Mouse (Mus musculus) brain, embryonic 18.5 days (tissue): ENCODE measurements at regions not wholly inside any gene's neighbourhood (a gene's known extent, or its start where the extent isn't known, plus 50 kb on each side); places are given as distances from the start of the nearest gene placed in this dataset.
A peak's percentile ranks its signal among the peaks of the same experiment; 100 is the strongest.

ENCODE experiments used
- DNase-seq: peaks from one replicate; pipeline ENCODE4 v3.0.0-alpha.2; 2012; ENCODE audit warnings: low read depth, low spot score

- DNase-seq, result no peak
These were observed 200.4 kb downstream of the Gm15262 start for GRCm38 (mm10) chrX:161487691-161488090.

- no peak for DNase-seq
These were observed 205.5 kb upstream of the Rai2 start for GRCm38 (mm10) chrX:161511341-161511740.

GRCm38 (mm10) chrX:161523432-161524256 is 193.2 kb upstream of the Rai2 start:
- DNase-seq, result no peak

- no peak for DNase-seq
These were observed 192.6 kb upstream of the Rai2 start for GRCm38 (mm10) chrX:161524257-161524646.

GRCm38 (mm10) chrX:161537290-161537689 is 179.6 kb upstream of the Rai2 start:
- DNase-seq, result no peak

GRCm38 (mm10) chrX:161556896-161557295 is 160.0 kb upstream of the Rai2 start:
- DNase-seq, result no peak

GRCm38 (mm10) chrX:161558511-161558910 is 158.4 kb upstream of the Rai2 start:
- no peak for DNase-seq

- no peak for DNase-seq
These were observed 150.4 kb upstream of the Rai2 start for GRCm38 (mm10) chrX:161566435-161566834.

- DNase-seq, result no peak
These were observed 134.7 kb upstream of the Rai2 start for GRCm38 (mm10) chrX:161582019-161582659.

GRCm38 (mm10) chrX:161583872-161584271 is 133.0 kb upstream of the Rai2 start:
- DNase-seq, result no peak

- no peak for DNase-seq
These were observed 83.0 kb upstream of the Rai2 start for GRCm38 (mm10) chrX:161633869-161634268.

GRCm38 (mm10) chrX:161634342-161634741 is 82.5 kb upstream of the Rai2 start:
- no peak for DNase-seq

GRCm38 (mm10) chrX:161635678-161636077 is 81.2 kb upstream of the Rai2 start:
- DNase-seq, result no peak

- peak; percentile 24 for DNase-seq
These were observed 63.8 kb upstream of the Rai2 start for GRCm38 (mm10) chrX:161653106-161653505.

GRCm38 (mm10) chrX:161660106-161660505 is 56.8 kb upstream of the Rai2 start:
- no peak for DNase-seq

GRCm38 (mm10) chrX:161661936-161662335 is 54.9 kb upstream of the Rai2 start:
- DNase-seq, result no peak
